Comparison of ENCODE assay signal across 16 mouse cellular contexts in genomic region chr9:9093096-9093495, GRCm38 (mm10).
DNase-seq lines count a peak whose midpoint lies in the region; ATAC-seq and TF ChIP-seq lines count a peak whose summit lies in the region.
"Had no signal": no experiment of that assay in that cellular context is flagged by ENCODE, and none has a peak within 500 bp of the region (broad histone marks: within the 10 kb centered on the region; RNA-seq: fewer than 3 reads in every experiment).

No protein-coding gene starts in this region.

- H3K4me3 ChIP-seq in heart, postnatal 0 days (ENCODE audit: low read depth, low read length), result no peak overlapping the region
- H3K4me3 ChIP-seq in heart, adult 2 months, result no peak overlapping the region
- no peak overlapping the region for H3K4me3 ChIP-seq in hindbrain, embryonic 14.5 days (replicated peaks; ENCODE audit: low read length)
- H3K4me3 ChIP-seq: heart, embryonic 13.5 days; hindbrain, embryonic 12.5 days; kidney, embryonic 15.5 days; lung, embryonic 15.5 days; neural tube, embryonic 12.5 days had no signal

- no peak for DNase-seq in heart, postnatal 0 days (ENCODE audit: low spot score)
- DNase-seq in heart, adult 2 months, result no peak
- DNase-seq in 3134 (ENCODE audit: extremely low read depth, insufficient read length, low spot score), result peak; percentile 22
- peak; percentile 52 for DNase-seq in brain, adult 2 months (ENCODE audit: low read depth, low spot score)
- peak; percentile 41 for DNase-seq in hindlimb bud, embryonic 11.5 days (ENCODE audit: extremely low spot score, low read depth, low spot score)
- no peak for DNase-seq in urinary bladder, adult 2 months (ENCODE audit: low spot score)
- DNase-seq in hindbrain, embryonic 14.5 days (ENCODE audit: low spot score), result no peak
- DNase-seq: cerebellum, adult 9-11 months; left cerebral cortex, postnatal 4 days had no signal

- H3K9ac ChIP-seq in heart, postnatal 0 days (replicated peaks; ENCODE audit: low read depth, low read length), result no peak overlapping the region
- no peak overlapping the region for H3K9ac ChIP-seq in heart, adult 2 months (ENCODE audit: low read depth, low read length)
- no peak overlapping the region for H3K9ac ChIP-seq in hindbrain, embryonic 14.5 days
- H3K9ac ChIP-seq: heart, embryonic 13.5 days; hindbrain, embryonic 12.5 days; kidney, embryonic 15.5 days; lung, embryonic 15.5 days; neural tube, embryonic 12.5 days had no signal

- 0 out of 2 replicates have a peak, but pooled peaks have one; percentile 20 for ATAC-seq in heart, postnatal 0 days (ENCODE audit: insufficient read depth, low read depth)
- no peak for ATAC-seq in hindbrain, embryonic 14.5 days (ENCODE audit: low FRiP score)
- ATAC-seq: CD4-positive, CD25-positive, alpha-beta regulatory T cell, adult 4 months had no signal

- no peak for TF ChIP-seq EP300 in heart, postnatal 0 days (IDR thresholded peaks at IDR 0.05; ENCODE audit: low read depth)
- TF ChIP-seq EP300 in heart, adult 2 months (IDR thresholded peaks at IDR 0.05; ENCODE audit: insufficient read depth, low read depth, low read length), result no peak

- H3K9me3 ChIP-seq in heart, postnatal 0 days (replicated peaks; ENCODE audit: control insufficient read depth, low read length), result no peaks in the 10 kb centered on the region
- H3K9me3 ChIP-seq in hindbrain, embryonic 14.5 days (ENCODE audit: control insufficient read depth, low read length), result no peaks in the 10 kb centered on the region
- H3K9me3 ChIP-seq: heart, embryonic 13.5 days; hindbrain, embryonic 12.5 days; kidney, embryonic 15.5 days; lung, embryonic 15.5 days; neural tube, embryonic 12.5 days had no signal

- no peak for TF ChIP-seq CTCF in heart, postnatal 0 days (IDR thresholded peaks at IDR 0.05; ENCODE audit: low read depth)
- TF ChIP-seq CTCF in heart, adult 2 months (IDR thresholded peaks at IDR 0.05), result no peak

- no peak overlapping the region for H3K4me2 ChIP-seq in heart, postnatal 0 days (ENCODE audit: low read depth, low read length)
- H3K4me2 ChIP-seq in hindbrain, embryonic 14.5 days (replicated peaks), result no peak overlapping the region
- H3K4me2 ChIP-seq: heart, embryonic 13.5 days; hindbrain, embryonic 12.5 days; kidney, embryonic 15.5 days; lung, embryonic 15.5 days; midbrain, embryonic 11.5 days; neural tube, embryonic 12.5 days had no signal

- no peaks in the 10 kb centered on the region for H3K27me3 ChIP-seq in heart, postnatal 0 days (ENCODE audit: control insufficient read depth, insufficient read depth, low read length)
- no peaks in the 10 kb centered on the region for H3K27me3 ChIP-seq in heart, adult 2 months (ENCODE audit: control insufficient read depth, insufficient read depth, low read length)
- no peaks in the 10 kb centered on the region for H3K27me3 ChIP-seq in hindbrain, embryonic 14.5 days (ENCODE audit: control insufficient read depth, insufficient read depth, low read length)
- H3K27me3 ChIP-seq: heart, embryonic 13.5 days; hindbrain, embryonic 12.5 days; kidney, embryonic 15.5 days; lung, embryonic 15.5 days; neural tube, embryonic 12.5 days had no signal

- 61% methylated on average over 1 of the region's 1 CpGs for WGBS in heart, postnatal 0 days
- 50% methylated on average over 1 of the region's 1 CpGs for WGBS in heart, adult 2 months
- WGBS in hindbrain, embryonic 14.5 days, result 67% methylated on average over 1 of the region's 1 CpGs

- intact Hi-C loops in heart, adult 2 months (cut with DNase I), result no loop called here

- H3K27ac ChIP-seq in heart, postnatal 0 days (ENCODE audit: low read depth), result no peak overlapping the region
- H3K27ac ChIP-seq in heart, adult 2 months, result no peak overlapping the region
- H3K27ac ChIP-seq in hindbrain, embryonic 14.5 days, result no peak overlapping the region
- H3K27ac ChIP-seq: heart, embryonic 13.5 days; hindbrain, embryonic 12.5 days; kidney, embryonic 15.5 days; lung, embryonic 15.5 days; neural tube, embryonic 12.5 days had no signal

- no peak for TF ChIP-seq POLR2A in heart, adult 2 months (IDR thresholded peaks at IDR 0.05; ENCODE audit: insufficient read depth, low read depth, low read length)

- no peaks in the 10 kb centered on the region for H3K36me3 ChIP-seq in heart, postnatal 0 days (replicated peaks; ENCODE audit: control insufficient read depth, insufficient read depth, low read length)
- no peaks in the 10 kb centered on the region for H3K36me3 ChIP-seq in heart, adult 2 months (ENCODE audit: control insufficient read depth, insufficient read depth, low read length)
- no peaks in the 10 kb centered on the region for H3K36me3 ChIP-seq in hindbrain, embryonic 14.5 days (replicated peaks; ENCODE audit: control insufficient read depth, insufficient read depth)
- H3K36me3 ChIP-seq: heart, embryonic 13.5 days; hindbrain, embryonic 12.5 days; kidney, embryonic 15.5 days; lung, embryonic 15.5 days; neural tube, embryonic 12.5 days had no signal

- no peaks in the 10 kb centered on the region for H3K4me1 ChIP-seq in heart, postnatal 0 days (ENCODE audit: control insufficient read depth, insufficient read depth)
- H3K4me1 ChIP-seq in heart, adult 2 months (ENCODE audit: control insufficient read depth, insufficient read depth, low read length), result no peaks in the 10 kb centered on the region
- no peaks in the 10 kb centered on the region for H3K4me1 ChIP-seq in hindbrain, embryonic 14.5 days (replicated peaks; ENCODE audit: control insufficient read depth, insufficient read depth, low read length)
- H3K4me1 ChIP-seq: heart, embryonic 13.5 days; hindbrain, embryonic 12.5 days; kidney, embryonic 15.5 days; lung, embryonic 15.5 days; neural tube, embryonic 12.5 days had no signal

- no peaks in the 10 kb centered on the region for H3K79me2 ChIP-seq in heart, adult 2 months (replicated peaks; ENCODE audit: control insufficient read depth, insufficient read depth, low read length)

Comparison
In these comparisons a context has a peak if more than half of its experiments do, and no peak if none do; other contexts are left out.
1. DNase-seq: peak in 3134 (single experiment), brain, adult 2 months (single experiment) and hindlimb bud, embryonic 11.5 days (single experiment); none in heart, postnatal 0 days (single experiment), heart, adult 2 months (0 of 2), urinary bladder, adult 2 months (single experiment) and hindbrain, embryonic 14.5 days (single experiment).